Mouse (Mus musculus): Measurements from ENCODE around the gene Sntg2.

GRCm38 (mm10) chr12:30257664-30258063 is 115.5 kb downstream of the Sntg2 start:
- TF ChIP-seq CTCF (IDR thresholded peaks at IDR 0.05; ENCODE audit: low read depth, low read length) (no peak), GATA1 (IDR thresholded peaks at IDR 0.05; ENCODE audit: borderline replicate concordance, low read length) (no peak), TAL1 (conservative IDR thresholded peaks at IDR 0.05; ENCODE audit: low read depth, low read length) (no peak), GATA2 (IDR thresholded peaks at IDR 0.05; ENCODE audit: borderline replicate concordance, low read depth, low read length) (no peak), POLR2AphosphoS5 (IDR thresholded peaks at IDR 0.05; ENCODE audit: insufficient replicate concordance, low read depth, low read length) (no peak)
